Mouse (Mus musculus): ENCODE measurements around the gene Gm765. TPM values are rescaled to one million over a fixed set of nuclear protein-coding genes. Genes with fewer than 3 reads are reported as not detected.

Gm765 gene
- polyA plus RNA-seq, 1 experiment from 2014 or later: not detected

GRCm38 (mm10) chr6:98285190-98285589 is 57.4 kb downstream of the Gm765 start:
- Histone ChIP-seq H3K36me3 (no peaks in the 10 kb centered on the region), H3K27me3 (ENCODE audit: low read depth, poor library complexity, severe bottlenecking) (no peaks in the 10 kb centered on the region), H3K27ac (no peak overlapping the region), H3K4me1 (peaks cover 9% of the 10 kb centered on the region; the same call in 1 of the 2 replicates), H3K4me3 (no peak overlapping the region), H3K9me3 (replicated peaks) (no peaks in the 10 kb centered on the region)
- WGBS: 95% methylated on average over 2 of the region's 2 CpGs
- DNase-seq (ENCODE audit: low spot score): no peak

DNA sequence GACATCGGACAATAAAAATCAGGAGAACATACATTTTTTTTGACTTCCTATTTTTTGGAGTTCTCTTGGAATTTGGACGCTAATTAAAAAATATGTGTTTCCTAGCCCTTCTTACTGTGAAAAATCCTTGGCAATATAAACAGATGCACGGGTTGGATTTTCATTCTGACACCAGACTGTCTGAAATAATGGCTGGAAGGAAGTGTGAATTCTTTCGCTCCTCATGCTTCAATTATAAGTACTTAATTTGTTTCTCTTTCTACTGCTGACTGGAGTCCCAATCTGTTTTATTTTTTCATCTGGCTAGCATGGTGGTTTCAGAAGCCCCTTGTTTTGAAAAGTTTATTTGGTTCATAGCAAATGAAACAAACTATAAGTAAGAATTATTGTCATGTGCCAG is 59.8 kb downstream of the Gm765 start:
- Histone ChIP-seq H3K4me3 (no peak overlapping the region), H3K36me3 (no peaks in the 10 kb centered on the region), H3K9me3 (replicated peaks) (no peaks in the 10 kb centered on the region), H3K27me3 (ENCODE audit: low read depth, poor library complexity, severe bottlenecking) (no peaks in the 10 kb centered on the region), H3K4me1 (peaks cover 9% of the 10 kb centered on the region; the same call in 1 of the 2 replicates), H3K27ac (no peak overlapping the region)
- 90% methylated on average over 4 of the region's 4 CpGs for WGBS
- no peak for DNase-seq (ENCODE audit: low spot score)

- Histone ChIP-seq H3K9me3 (replicated peaks) (no peaks in the 10 kb centered on the region), H3K4me1 (peaks cover 6% of the 10 kb centered on the region), H3K27ac (no peak overlapping the region), H3K36me3 (no peaks in the 10 kb centered on the region), H3K4me3 (no peak overlapping the region), H3K27me3 (ENCODE audit: low read depth, poor library complexity, severe bottlenecking) (no peaks in the 10 kb centered on the region)
- peak; percentile 44 for DNase-seq (ENCODE audit: low spot score)
- 87% methylated on average over 1 of the region's 1 CpGs for WGBS
Measured at GRCm38 (mm10) chr6:98271553-98271952, 71.0 kb downstream of the Gm765 start.

- no peak for DNase-seq (ENCODE audit: low spot score)
- 57% methylated on average over 2 of the region's 2 CpGs for WGBS
- H3K4me3 ChIP-seq: no peak overlapping the region
- H3K36me3 ChIP-seq: no peaks in the 10 kb centered on the region
- H3K27me3 ChIP-seq (ENCODE audit: low read depth, poor library complexity, severe bottlenecking): no peaks in the 10 kb centered on the region
- 0 out of 2 replicates have a peak, but pooled peaks cover 8% of the 10 kb centered on the region for H3K9me3 ChIP-seq (replicated peaks)
- no peak overlapping the region for H3K27ac ChIP-seq
- peaks cover 4% of the 10 kb centered on the region for H3K4me1 ChIP-seq
Measured at GRCm38 (mm10) chr6:98262961-98263360, 79.6 kb downstream of the Gm765 start.

DNA sequence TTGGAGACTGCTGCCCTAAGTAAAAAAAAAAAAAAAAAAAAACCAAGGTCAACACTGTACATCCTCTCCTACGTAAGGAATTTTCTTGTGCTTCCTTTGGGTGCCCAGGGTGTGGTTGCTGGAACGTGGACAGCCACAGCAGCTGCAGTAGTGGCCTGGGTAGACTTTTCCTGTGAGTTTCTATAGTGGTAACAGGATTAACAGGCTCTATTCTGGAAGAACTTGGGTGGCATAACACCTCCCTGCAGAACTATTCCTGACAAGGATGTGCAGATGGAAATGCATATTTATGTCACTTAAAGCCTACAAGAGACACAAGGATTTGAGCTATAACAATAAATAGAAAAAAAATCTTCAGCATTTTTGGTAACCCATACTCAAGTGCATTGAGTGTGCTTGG is 83.5 kb downstream of the Gm765 start:
- Histone ChIP-seq H3K27ac (no peak overlapping the region), H3K36me3 (no peaks in the 10 kb centered on the region), H3K9me3 (replicated peaks) (0 out of 2 replicates have a peak, but pooled peaks cover 8% of the 10 kb centered on the region), H3K27me3 (ENCODE audit: low read depth, poor library complexity, severe bottlenecking) (no peaks in the 10 kb centered on the region), H3K4me1 (peaks cover 4% of the 10 kb centered on the region), H3K4me3 (no peak overlapping the region)
- WGBS: 76% methylated on average over 2 of the region's 2 CpGs
- no peak for DNase-seq (ENCODE audit: low spot score)

GRCm38 (mm10) chr6:98246449-98246848 is 96.1 kb downstream of the Gm765 start:
- Histone ChIP-seq H3K27ac (no peak overlapping the region), H3K27me3 (ENCODE audit: low read depth, poor library complexity, severe bottlenecking) (no peaks in the 10 kb centered on the region), H3K36me3 (no peaks in the 10 kb centered on the region), H3K9me3 (replicated peaks) (no peaks in the 10 kb centered on the region), H3K4me1 (peaks cover 9% of the 10 kb centered on the region), H3K4me3 (no peak overlapping the region)
- no peak for DNase-seq (ENCODE audit: low spot score)
- WGBS: 82% methylated on average over 2 of the region's 2 CpGs

GRCm38 (mm10) chr6:98243186-98243585 is 99.4 kb downstream of the Gm765 start:
- Histone ChIP-seq H3K27ac (no peak overlapping the region), H3K27me3 (ENCODE audit: low read depth, poor library complexity, severe bottlenecking) (no peaks in the 10 kb centered on the region), H3K4me3 (no peak overlapping the region), H3K36me3 (no peaks in the 10 kb centered on the region), H3K4me1 (peaks cover 9% of the 10 kb centered on the region), H3K9me3 (replicated peaks) (no peaks in the 10 kb centered on the region)
- WGBS: 67% methylated on average over 6 of the region's 6 CpGs
- no peak for DNase-seq (ENCODE audit: low spot score)

GRCm38 (mm10) chr6:98240561-98241272 is 101.8 kb downstream of the Gm765 start:
- H3K4me1 ChIP-seq: peaks cover 9% of the 10 kb centered on the region
- no peak for DNase-seq (ENCODE audit: low spot score)
- no peaks in the 10 kb centered on the region for H3K36me3 ChIP-seq
- H3K27ac ChIP-seq: no peak overlapping the region
- H3K27me3 ChIP-seq (ENCODE audit: low read depth, poor library complexity, severe bottlenecking): no peaks in the 10 kb centered on the region
- H3K9me3 ChIP-seq (replicated peaks): no peaks in the 10 kb centered on the region
- H3K4me3 ChIP-seq: no peak overlapping the region
- WGBS: 90% methylated on average over 8 of the region's 8 CpGs

- no peaks in the 10 kb centered on the region for H3K36me3 ChIP-seq
- WGBS: 94% methylated on average over 3 of the region's 3 CpGs
- no peak overlapping the region for H3K4me3 ChIP-seq
- no peaks in the 10 kb centered on the region for H3K4me1 ChIP-seq
- no peak for DNase-seq (ENCODE audit: low spot score)
- no peak overlapping the region for H3K27ac ChIP-seq
- H3K27me3 ChIP-seq (ENCODE audit: low read depth, poor library complexity, severe bottlenecking): no peaks in the 10 kb centered on the region
- H3K9me3 ChIP-seq (replicated peaks): no peaks in the 10 kb centered on the region
Measured at GRCm38 (mm10) chr6:98234097-98234496, 108.5 kb downstream of the Gm765 start.

- Histone ChIP-seq H3K4me1 (no peaks in the 10 kb centered on the region), H3K4me3 (no peak overlapping the region), H3K9me3 (replicated peaks) (no peaks in the 10 kb centered on the region), H3K36me3 (no peaks in the 10 kb centered on the region), H3K27ac (no peak overlapping the region), H3K27me3 (ENCODE audit: low read depth, poor library complexity, severe bottlenecking) (no peaks in the 10 kb centered on the region)
- no peak for DNase-seq (ENCODE audit: low spot score)
- 94% methylated on average over 8 of the region's 8 CpGs for WGBS
Measured at GRCm38 (mm10) chr6:98223923-98224322, 118.6 kb downstream of the Gm765 start.

GRCm38 (mm10) chr6:98221970-98222369 is 120.6 kb downstream of the Gm765 start:
- WGBS: 74% methylated on average over 16 of the region's 16 CpGs
- Histone ChIP-seq H3K9me3 (replicated peaks) (no peaks in the 10 kb centered on the region), H3K27ac (no peak overlapping the region), H3K36me3 (no peaks in the 10 kb centered on the region), H3K27me3 (ENCODE audit: low read depth, poor library complexity, severe bottlenecking) (no peaks in the 10 kb centered on the region), H3K4me1 (no peaks in the 10 kb centered on the region), H3K4me3 (no peak overlapping the region)
- DNase-seq (ENCODE audit: low spot score): no peak

GRCm38 (mm10) chr6:98212225-98212624 is 130.3 kb downstream of the Gm765 start:
- Histone ChIP-seq H3K9me3 (replicated peaks) (no peaks in the 10 kb centered on the region), H3K4me3 (no peak overlapping the region), H3K36me3 (no peaks in the 10 kb centered on the region), H3K27me3 (ENCODE audit: low read depth, poor library complexity, severe bottlenecking) (no peaks in the 10 kb centered on the region), H3K27ac (no peak overlapping the region), H3K4me1 (no peaks in the 10 kb centered on the region)
- DNase-seq (ENCODE audit: low spot score): no peak
- 88% methylated on average over 3 of the region's 3 CpGs for WGBS

DNA sequence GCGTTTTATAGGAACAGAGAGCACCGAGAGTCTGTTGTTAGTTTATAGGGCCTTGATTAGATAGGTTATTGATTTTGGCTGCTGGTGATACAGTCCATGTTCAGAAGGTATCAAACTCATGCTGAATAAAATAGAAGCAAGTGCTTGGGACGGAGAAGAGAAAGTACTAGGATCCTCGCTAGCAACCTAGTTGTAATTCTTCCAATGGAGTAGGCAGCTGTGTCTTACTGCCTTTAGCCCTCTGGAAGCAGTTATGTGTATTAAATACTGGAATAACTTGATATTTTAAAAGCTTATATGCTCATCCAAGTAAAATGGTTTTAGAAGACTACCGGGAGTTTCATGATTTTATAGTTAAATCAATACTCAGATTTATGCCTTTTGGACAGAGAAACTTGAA is 132.3 kb downstream of the Gm765 start:
- H3K4me1 ChIP-seq: no peaks in the 10 kb centered on the region
- no peaks in the 10 kb centered on the region for H3K36me3 ChIP-seq
- whole genome bisulfite sequencing: 82% methylated on average over 5 of the region's 5 CpGs
- no peak overlapping the region for H3K27ac ChIP-seq
- no peaks in the 10 kb centered on the region for H3K27me3 ChIP-seq (ENCODE audit: low read depth, poor library complexity, severe bottlenecking)
- no peaks in the 10 kb centered on the region for H3K9me3 ChIP-seq (replicated peaks)
- no peak for DNase-seq (ENCODE audit: low spot score)
- no peak overlapping the region for H3K4me3 ChIP-seq

DNA sequence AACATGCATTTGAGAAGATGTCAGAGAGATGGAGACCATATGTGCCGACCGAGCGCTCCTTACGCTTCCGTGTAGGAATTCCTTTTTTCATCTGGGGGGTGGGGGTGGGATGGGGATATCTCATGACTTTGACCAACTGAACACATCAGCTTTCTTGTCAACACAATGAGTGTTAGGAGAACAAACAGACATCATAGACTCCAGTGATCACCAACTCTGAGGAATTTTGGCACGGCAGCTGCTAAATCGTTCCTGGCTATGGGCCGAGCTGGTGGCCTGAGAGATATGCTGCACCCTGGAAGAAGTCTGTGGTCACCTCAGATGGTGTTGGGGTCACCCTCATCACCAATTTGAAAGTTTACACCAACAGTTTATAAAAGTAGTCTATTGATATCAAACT is 134.5 kb downstream of the Gm765 start:
- H3K36me3 ChIP-seq: no peaks in the 10 kb centered on the region
- H3K4me1 ChIP-seq: no peaks in the 10 kb centered on the region
- no peaks in the 10 kb centered on the region for H3K27me3 ChIP-seq (ENCODE audit: low read depth, poor library complexity, severe bottlenecking)
- no peak overlapping the region for H3K4me3 ChIP-seq
- WGBS: 93% methylated on average over 8 of the region's 8 CpGs
- H3K27ac ChIP-seq: no peak overlapping the region
- no peak for DNase-seq (ENCODE audit: low spot score)
- no peaks in the 10 kb centered on the region for H3K9me3 ChIP-seq (replicated peaks)

Measured in limb, embryonic 10.5 days (tissue).